Mouse (Mus musculus): ENCODE measurements around the gene Fstl5. TPM values are rescaled to one million over a fixed set of nuclear protein-coding genes. Genes with fewer than 3 reads are reported as not detected.
"Not testable (repeated sequence)": the region's sequence is repeated elsewhere in the genome, so short reads cannot be mapped to it uniquely, and the experiment has no call there.

The Fstl5 gene
- polyA plus RNA-seq, 1 experiment: 0.15 TPM

GRCm38 (mm10) chr3:76467229-76467874 is 393.3 kb downstream of the Fstl5 start:
- H3K4me1 ChIP-seq (replicated peaks; ENCODE audit: control insufficient read depth, insufficient read depth, low read length): no peaks in the 10 kb centered on the region
- no peak for DNase-seq
- H3K36me3 ChIP-seq (ENCODE audit: control insufficient read depth, insufficient read depth, low read length): no peaks in the 10 kb centered on the region
- no peak for TF ChIP-seq POLR2A (IDR thresholded peaks at IDR 0.05; ENCODE audit: control insufficient read depth, extremely low read depth, insufficient read depth, low read length, poor library complexity)
- no peak for TF ChIP-seq CTCF (IDR thresholded peaks at IDR 0.05; ENCODE audit: borderline replicate concordance, control insufficient read depth, extremely low read depth, insufficient read depth, low read length, poor library complexity)
- no peaks in the 10 kb centered on the region for H3K27me3 ChIP-seq (ENCODE audit: control insufficient read depth, insufficient read depth, low read length)
- no peak overlapping the region for H3K4me3 ChIP-seq (ENCODE audit: control insufficient read depth, insufficient read depth, low read length)
- no peak overlapping the region for H3K27ac ChIP-seq (ENCODE audit: control insufficient read depth, insufficient read depth, low read length)

GRCm38 (mm10) chr3:76468147-76468546 is 394.1 kb downstream of the Fstl5 start:
- Histone ChIP-seq H3K4me3 (ENCODE audit: control insufficient read depth, insufficient read depth, low read length) (no peak overlapping the region), H3K4me1 (replicated peaks; ENCODE audit: control insufficient read depth, insufficient read depth, low read length) (no peaks in the 10 kb centered on the region), H3K27me3 (ENCODE audit: control insufficient read depth, insufficient read depth, low read length) (no peaks in the 10 kb centered on the region), H3K27ac (ENCODE audit: control insufficient read depth, insufficient read depth, low read length) (no peak overlapping the region), H3K36me3 (ENCODE audit: control insufficient read depth, insufficient read depth, low read length) (no peaks in the 10 kb centered on the region)
- DNase-seq: no peak
- 68% methylated on average over 1 of the region's 1 CpGs for WGBS
- TF ChIP-seq POLR2A (IDR thresholded peaks at IDR 0.05; ENCODE audit: control insufficient read depth, extremely low read depth, insufficient read depth, low read length, poor library complexity) (no peak), CTCF (IDR thresholded peaks at IDR 0.05; ENCODE audit: borderline replicate concordance, control insufficient read depth, extremely low read depth, insufficient read depth, low read length, poor library complexity) (no peak)

- not testable (repeated sequence) for H3K36me3 ChIP-seq (ENCODE audit: control insufficient read depth, insufficient read depth, low read length); H3K4me1 ChIP-seq (replicated peaks; ENCODE audit: control insufficient read depth, insufficient read depth, low read length); DNase-seq; H3K4me3 ChIP-seq (ENCODE audit: control insufficient read depth, insufficient read depth, low read length); H3K27me3 ChIP-seq (ENCODE audit: control insufficient read depth, insufficient read depth, low read length); H3K27ac ChIP-seq (ENCODE audit: control insufficient read depth, insufficient read depth, low read length)
- WGBS: 95% methylated on average over 3 of the region's 3 CpGs
Observed at GRCm38 (mm10) chr3:76507891-76508290, 433.8 kb downstream of the Fstl5 start.

- no peak for DNase-seq
- H3K4me1 ChIP-seq (replicated peaks; ENCODE audit: control insufficient read depth, insufficient read depth, low read length): no peaks in the 10 kb centered on the region
- H3K27me3 ChIP-seq (ENCODE audit: control insufficient read depth, insufficient read depth, low read length): no peaks in the 10 kb centered on the region
- H3K4me3 ChIP-seq (ENCODE audit: control insufficient read depth, insufficient read depth, low read length): no peak overlapping the region
- H3K27ac ChIP-seq (ENCODE audit: control insufficient read depth, insufficient read depth, low read length): no peak overlapping the region
- H3K36me3 ChIP-seq (ENCODE audit: control insufficient read depth, insufficient read depth, low read length): no peaks in the 10 kb centered on the region
- no peak for TF ChIP-seq CTCF (IDR thresholded peaks at IDR 0.05; ENCODE audit: borderline replicate concordance, control insufficient read depth, extremely low read depth, insufficient read depth, low read length, poor library complexity)
- no peak for TF ChIP-seq POLR2A (IDR thresholded peaks at IDR 0.05; ENCODE audit: control insufficient read depth, extremely low read depth, insufficient read depth, low read length, poor library complexity)
- 95% methylated on average over 14 of the region's 14 CpGs for whole genome bisulfite sequencing
Observed at GRCm38 (mm10) chr3:76508811-76509210, 434.7 kb downstream of the Fstl5 start.

- Histone ChIP-seq H3K27ac (ENCODE audit: control insufficient read depth, insufficient read depth, low read length) (no peak overlapping the region), H3K4me3 (ENCODE audit: control insufficient read depth, insufficient read depth, low read length) (no peak overlapping the region), H3K27me3 (ENCODE audit: control insufficient read depth, insufficient read depth, low read length) (no peaks in the 10 kb centered on the region), H3K36me3 (ENCODE audit: control insufficient read depth, insufficient read depth, low read length) (no peaks in the 10 kb centered on the region), H3K4me1 (replicated peaks; ENCODE audit: control insufficient read depth, insufficient read depth, low read length) (no peaks in the 10 kb centered on the region)
- no peak for TF ChIP-seq POLR2A (IDR thresholded peaks at IDR 0.05; ENCODE audit: control insufficient read depth, extremely low read depth, insufficient read depth, low read length, poor library complexity)
- no peak for TF ChIP-seq CTCF (IDR thresholded peaks at IDR 0.05; ENCODE audit: borderline replicate concordance, control insufficient read depth, extremely low read depth, insufficient read depth, low read length, poor library complexity)
- DNase-seq: no peak
Observed at GRCm38 (mm10) chr3:76567346-76567745, 493.3 kb downstream of the Fstl5 start.

GRCm38 (mm10) chr3:76572478-76572877 is 498.4 kb downstream of the Fstl5 start:
- WGBS: 67% methylated on average over 3 of the region's 3 CpGs
- Histone ChIP-seq H3K27ac (ENCODE audit: control insufficient read depth, insufficient read depth, low read length) (no peak overlapping the region), H3K4me3 (ENCODE audit: control insufficient read depth, insufficient read depth, low read length) (no peak overlapping the region), H3K27me3 (ENCODE audit: control insufficient read depth, insufficient read depth, low read length) (no peaks in the 10 kb centered on the region), H3K36me3 (ENCODE audit: control insufficient read depth, insufficient read depth, low read length) (no peaks in the 10 kb centered on the region), H3K4me1 (replicated peaks; ENCODE audit: control insufficient read depth, insufficient read depth, low read length) (no peaks in the 10 kb centered on the region)
- TF ChIP-seq POLR2A (IDR thresholded peaks at IDR 0.05; ENCODE audit: control insufficient read depth, extremely low read depth, insufficient read depth, low read length, poor library complexity): no peak
- TF ChIP-seq CTCF (IDR thresholded peaks at IDR 0.05; ENCODE audit: borderline replicate concordance, control insufficient read depth, extremely low read depth, insufficient read depth, low read length, poor library complexity): no peak
- DNase-seq: no peak

GRCm38 (mm10) chr3:76572920-76573541 is 499.0 kb downstream of the Fstl5 start:
- 92% methylated on average over 3 of the region's 3 CpGs for WGBS
- TF ChIP-seq CTCF (IDR thresholded peaks at IDR 0.05; ENCODE audit: borderline replicate concordance, control insufficient read depth, extremely low read depth, insufficient read depth, low read length, poor library complexity) (no peak), POLR2A (IDR thresholded peaks at IDR 0.05; ENCODE audit: control insufficient read depth, extremely low read depth, insufficient read depth, low read length, poor library complexity) (no peak)
- H3K27ac ChIP-seq (ENCODE audit: control insufficient read depth, insufficient read depth, low read length): no peak overlapping the region
- no peak overlapping the region for H3K4me3 ChIP-seq (ENCODE audit: control insufficient read depth, insufficient read depth, low read length)
- H3K36me3 ChIP-seq (ENCODE audit: control insufficient read depth, insufficient read depth, low read length): no peaks in the 10 kb centered on the region
- H3K4me1 ChIP-seq (replicated peaks; ENCODE audit: control insufficient read depth, insufficient read depth, low read length): no peaks in the 10 kb centered on the region
- no peak for DNase-seq
- no peaks in the 10 kb centered on the region for H3K27me3 ChIP-seq (ENCODE audit: control insufficient read depth, insufficient read depth, low read length)
